Mouse (Mus musculus) layer of hippocampus, postnatal 36 days (tissue): Measurements from ENCODE around the gene Rdh7. TPM values are rescaled to one million over a fixed set of nuclear protein-coding genes. Genes with fewer than 3 reads are reported as not detected.

ENCODE experiments used
- total RNA-seq, 2 experiments: library from RNA; stranded (reverse); gene quantifications; 2 replicates each; pipeline ENCODE4 v1.2.3; 2021

Rdh7 gene
- total RNA-seq, 2 experiments from 2014 or later = not detected

Other genes starting within 250 kb of the Rdh7 start
- 1 to 10 TPM; 5.1 to 6.2 TPM for gene Stat6, start 245.8 kb downstream of the Rdh7 start, total RNA-seq
- 1 to 10 TPM; 5.1 to 6.7 TPM for gene Nemp1, start 221.9 kb downstream of the Rdh7 start, total RNA-seq
- 10 to 100 TPM; 42.7 to 43.8 TPM for gene Nab2, start 220.2 kb downstream of the Rdh7 start, total RNA-seq
- gene Myo1a, start 183.6 kb downstream of the Rdh7 start, total RNA-seq = 1 to 10 TPM; 1.0 to 1.3 TPM
- 1 to 10 TPM; 3.3 to 6.6 TPM for gene Tac2, start 164.3 kb downstream of the Rdh7 start, total RNA-seq
- gene Zbtb39, start 149.3 kb downstream of the Rdh7 start, total RNA-seq = 10 to 100 TPM; 10.0 to 11.7 TPM
- gene Gpr182, start 137.1 kb downstream of the Rdh7 start, total RNA-seq = 1 to 10 TPM; 1.2 to 1.3 TPM
- gene Rdh1, start 129.1 kb downstream of the Rdh7 start, total RNA-seq = under 1 TPM; 0.13 to 0.15 TPM
- not detected for gene Rdh16f1, start 129.0 kb downstream of the Rdh7 start, total RNA-seq
- under 1 TPM; 0.30 to 0.53 TPM for gene Rdh9, start 112.4 kb downstream of the Rdh7 start, total RNA-seq
- under 1 TPM; 0.13 to 0.22 TPM for gene Rdh16, start 87.7 kb downstream of the Rdh7 start, total RNA-seq
- gene Rdh19, start 38.9 kb downstream of the Rdh7 start, total RNA-seq = not detected
- gene Rdh16f2, start 22.3 kb downstream of the Rdh7 start, total RNA-seq = not detected
- not detected for gene Sdr9c7, start 9.7 kb upstream of the Rdh7 start, total RNA-seq
- not detected for gene Hsd17b6, start 118.8 kb upstream of the Rdh7 start, total RNA-seq
- 1 to 10 TPM; 5.8 to 7.3 TPM for gene Prim1, start 126.4 kb upstream of the Rdh7 start, total RNA-seq
- 100 to 1,000 TPM; 338 to 342 TPM for gene Naca, start 146.8 kb upstream of the Rdh7 start, total RNA-seq
- gene Ptges3, start 170.1 kb upstream of the Rdh7 start, total RNA-seq = 100 to 1,000 TPM; 155 to 157 TPM
- gene Atp5b, start 194.5 kb upstream of the Rdh7 start, total RNA-seq = 1,000 to 10,000 TPM; 1,628 to 1,744 TPM
- 10 to 100 TPM; 39.9 to 46.8 TPM for gene Baz2a, start 202.8 kb upstream of the Rdh7 start, total RNA-seq